Mouse (Mus musculus) adrenal gland, postnatal 14 days (tissue): ENCODE data around the gene Eed. TPM values are rescaled to one million over a fixed set of nuclear protein-coding genes. Genes with fewer than 3 reads are reported as not detected.

Experiments
- DNase-seq: peaks from one replicate; pipeline ENCODE4 v3.0.0; 2021; ENCODE audit warnings: mixed read lengths
- total RNA-seq: library from RNA; stranded (reverse); gene quantifications from 2 replicates; pipeline ENCODE4 v1.2.3, GENCODE M21; 2021

Gene Eed
- total RNA-seq, 1 experiment from 2014 or later = 53.0 TPM

GRCm38 (mm10) chr7:89981557-89981956 is 774 bp upstream of the Eed start:
- DNase-seq = no peak

GRCm38 (mm10) chr7:89980133-89980484 is 674 bp downstream of the Eed start:
- DNase-seq = no peak

- peak; percentile 26 for DNase-seq
These were observed 1.2 kb downstream of the Eed start for GRCm38 (mm10) chr7:89979432-89980130.

GRCm38 (mm10) chr7:89976796-89977195 is 4.0 kb downstream of the Eed start:
- no peak for DNase-seq

GRCm38 (mm10) chr7:89975571-89975970 is 5.2 kb downstream of the Eed start:
- DNase-seq = no peak

GRCm38 (mm10) chr7:89967235-89967634 is 13.5 kb downstream of the Eed start:
- DNase-seq = no peak

GRCm38 (mm10) chr7:89966771-89967170 is 14.0 kb downstream of the Eed start:
- no peak for DNase-seq

GRCm38 (mm10) chr7:89963135-89963534 is 17.6 kb downstream of the Eed start:
- no peak for DNase-seq

GRCm38 (mm10) chr7:89957300-89957699 is 23.5 kb downstream of the Eed start:
- no peak for DNase-seq

- DNase-seq = no peak
These were observed 26.5 kb downstream of the Eed start for GRCm38 (mm10) chr7:89954261-89954660.

GRCm38 (mm10) chr7:89949403-89949802 is 31.4 kb downstream of the Eed start:
- no peak for DNase-seq

GRCm38 (mm10) chr7:89948026-89948425 is 32.8 kb downstream of the Eed start:
- peak; percentile 31 for DNase-seq

GRCm38 (mm10) chr7:89940571-89941463 is 40.0 kb downstream of the Eed start, which contains the start of gene Hikeshi:
Gene Hikeshi (minus strand): TSS chr7:89941204.
- DNase-seq = peak; percentile 97

- DNase-seq = no peak
These were observed 41.1 kb downstream of the Eed start for GRCm38 (mm10) chr7:89939497-89940353.

- DNase-seq = no peak
These were observed 57.2 kb downstream of the Eed start for GRCm38 (mm10) chr7:89923441-89924180.

- no peak for DNase-seq
These were observed 63.0 kb downstream of the Eed start for GRCm38 (mm10) chr7:89917776-89918175.

GRCm38 (mm10) chr7:89916711-89917110 is 64.1 kb downstream of the Eed start:
- no peak for DNase-seq

GRCm38 (mm10) chr7:89913432-89914158 is 67.2 kb downstream of the Eed start:
- DNase-seq = no peak

- no peak for DNase-seq
These were observed 68.4 kb downstream of the Eed start for GRCm38 (mm10) chr7:89912356-89912755.

- no peak for DNase-seq
These were observed 71.1 kb downstream of the Eed start for GRCm38 (mm10) chr7:89909711-89910110.
